Mouse (Mus musculus): ENCODE data around the gene Ubxn6. TPM values are rescaled to one million over a fixed set of nuclear protein-coding genes. Genes with fewer than 3 reads are reported as not detected.

Gene Ubxn6
- total RNA-seq, 1 experiment: 34.8 TPM

- peaks cover 14% of the 10 kb centered on the region; the same call in 1 of the 2 replicates for H3K36me3 ChIP-seq (ENCODE audit: control insufficient read depth, insufficient read depth, low read length, poor library complexity, severe bottlenecking)
- TF ChIP-seq HCFC1 (IDR thresholded peaks at IDR 0.05; ENCODE audit: borderline replicate concordance, insufficient read depth, low read length) (no peak), ZC3H11A (IDR thresholded peaks at IDR 0.05; ENCODE audit: borderline replicate concordance, low read depth, low read length) (no peak), MAFK (IDR thresholded peaks at IDR 0.05; ENCODE audit: insufficient read depth, low read depth, low read length) (no peak), ZNF384 (IDR thresholded peaks at IDR 0.05; ENCODE audit: low read depth, low read length) (no peak), CHD2 (IDR thresholded peaks at IDR 0.05; ENCODE audit: low read depth, low read length) (no peak)
- H3K9ac ChIP-seq (ENCODE audit: insufficient read depth, low read depth, low read length, poor library complexity, severe bottlenecking): no peak overlapping the region
- in situ Hi-C loops (cut with MboI; ENCODE audit: low sequenced_read_pairs in 2 of 2, unreplicated experiment in 2 of 2): no loop called here
- H3K27ac ChIP-seq (ENCODE audit: insufficient read depth, low read depth, low read length, poor library complexity, severe bottlenecking): no peak overlapping the region
- H3K9me3 ChIP-seq (ENCODE audit: control insufficient read depth, insufficient read depth, low read depth, low read length): no peaks in the 10 kb centered on the region
- H3K4me1 ChIP-seq (ENCODE audit: control insufficient read depth in 2 of 2, insufficient read depth in 2 of 2, low read length in 2 of 2, poor library complexity in 1 of 2): no peaks in the 10 kb centered on the region
- DNase-seq (ENCODE audit: low read depth, low spot score): no peak
- H3K4me3 ChIP-seq (ENCODE audit: insufficient read depth in 1 of 2, low read depth in 1 of 2, low read length in 2 of 2, poor library complexity in 1 of 2, severe bottlenecking in 1 of 2): no peak overlapping the region
These were observed 49.9 kb downstream of the Ubxn6 start for GRCm38 (mm10) chr17:56024931-56025330.

DNA sequence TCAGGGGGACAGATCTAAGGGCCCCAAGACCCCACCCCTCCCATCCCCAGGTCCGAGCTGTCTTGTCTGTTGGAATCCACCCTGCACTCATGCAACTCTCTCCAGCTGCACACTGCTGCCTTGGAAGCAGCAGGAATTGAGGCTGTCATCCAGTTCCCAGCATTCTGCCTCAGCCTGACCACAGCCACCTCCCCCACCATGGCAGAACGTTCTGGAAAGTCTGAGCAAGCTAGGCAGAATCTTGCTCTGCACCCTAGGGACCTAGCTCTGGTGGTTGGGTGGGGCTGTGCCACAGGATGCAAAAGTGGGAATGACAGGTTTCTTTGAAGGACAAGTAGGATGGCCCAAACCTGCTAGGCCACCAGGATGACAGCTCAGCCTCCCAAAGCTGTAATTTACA, 50.4 kb downstream of the Ubxn6 start:
- peaks cover 14% of the 10 kb centered on the region; the same call in 1 of the 2 replicates for H3K36me3 ChIP-seq (ENCODE audit: control insufficient read depth, insufficient read depth, low read length, poor library complexity, severe bottlenecking)

GRCm38 (mm10) chr17:56023386-56023785, 51.4 kb downstream of the Ubxn6 start:
- DNase-seq (ENCODE audit: low read depth, low spot score): no peak
- in situ Hi-C loops (cut with MboI; ENCODE audit: low sequenced_read_pairs in 2 of 2, unreplicated experiment in 2 of 2): no loop called here
- H3K9ac ChIP-seq (ENCODE audit: insufficient read depth, low read depth, low read length, poor library complexity, severe bottlenecking): no peak overlapping the region
- H3K36me3 ChIP-seq (ENCODE audit: control insufficient read depth, insufficient read depth, low read length, poor library complexity, severe bottlenecking): peaks cover 22% of the 10 kb centered on the region
- H3K27ac ChIP-seq (ENCODE audit: insufficient read depth, low read depth, low read length, poor library complexity, severe bottlenecking): no peak overlapping the region
- H3K4me3 ChIP-seq (ENCODE audit: insufficient read depth in 1 of 2, low read depth in 1 of 2, low read length in 2 of 2, poor library complexity in 1 of 2, severe bottlenecking in 1 of 2): no peak overlapping the region
- no peaks in the 10 kb centered on the region for H3K9me3 ChIP-seq (ENCODE audit: control insufficient read depth, insufficient read depth, low read depth, low read length)
- peaks cover 0 to 2% of the 10 kb centered on the region in 2 experiments; a peak in 1 of 4 replicates for H3K4me1 ChIP-seq (ENCODE audit: control insufficient read depth in 2 of 2, insufficient read depth in 2 of 2, low read length in 2 of 2, poor library complexity in 1 of 2)
- TF ChIP-seq CHD2 (IDR thresholded peaks at IDR 0.05; ENCODE audit: low read depth, low read length): no peak
- TF ChIP-seq ZNF384 (IDR thresholded peaks at IDR 0.05; ENCODE audit: low read depth, low read length): no peak
- TF ChIP-seq HCFC1 (IDR thresholded peaks at IDR 0.05; ENCODE audit: borderline replicate concordance, insufficient read depth, low read length): no peak
- no peak for TF ChIP-seq MAFK (IDR thresholded peaks at IDR 0.05; ENCODE audit: insufficient read depth, low read depth, low read length)
- TF ChIP-seq ZC3H11A (IDR thresholded peaks at IDR 0.05; ENCODE audit: borderline replicate concordance, low read depth, low read length): no peak

More for the DNA sequence above, 50.4 kb downstream of the Ubxn6 start:
- Histone ChIP-seq H3K4me3 (ENCODE audit: insufficient read depth in 1 of 2, low read depth in 1 of 2, low read length in 2 of 2, poor library complexity in 1 of 2, severe bottlenecking in 1 of 2) (no peak overlapping the region), H3K4me1 (ENCODE audit: control insufficient read depth in 2 of 2, insufficient read depth in 2 of 2, low read length in 2 of 2, poor library complexity in 1 of 2) (no peaks in the 10 kb centered on the region), H3K27ac (ENCODE audit: insufficient read depth, low read depth, low read length, poor library complexity, severe bottlenecking) (no peak overlapping the region), H3K9me3 (ENCODE audit: control insufficient read depth, insufficient read depth, low read depth, low read length) (no peaks in the 10 kb centered on the region), H3K9ac (ENCODE audit: insufficient read depth, low read depth, low read length, poor library complexity, severe bottlenecking) (no peak overlapping the region)
- no peak for TF ChIP-seq HCFC1 (IDR thresholded peaks at IDR 0.05; ENCODE audit: borderline replicate concordance, insufficient read depth, low read length)
- DNase-seq (ENCODE audit: low read depth, low spot score): no peak
- in situ Hi-C loops (cut with MboI; ENCODE audit: low sequenced_read_pairs in 2 of 2, unreplicated experiment in 2 of 2): no loop called here

DNA sequence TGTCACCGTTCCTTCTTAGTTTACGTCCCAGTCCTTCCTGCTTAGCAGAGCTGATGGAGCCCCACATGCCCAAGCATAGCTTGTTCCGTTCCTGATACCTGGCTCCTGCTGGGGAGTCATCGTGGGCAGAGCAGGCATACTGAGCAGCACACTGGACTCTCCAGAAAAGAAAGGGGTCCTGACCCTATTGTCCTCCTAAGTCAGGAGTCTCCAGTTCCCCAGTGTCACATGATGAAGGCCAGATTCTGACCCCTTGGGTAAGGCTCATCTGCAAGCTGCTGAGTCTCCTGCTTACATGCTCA, 51.9 kb downstream of the Ubxn6 start:
- Histone ChIP-seq H3K9ac (ENCODE audit: insufficient read depth, low read depth, low read length, poor library complexity, severe bottlenecking) (no peak overlapping the region), H3K9me3 (ENCODE audit: control insufficient read depth, insufficient read depth, low read depth, low read length) (no peaks in the 10 kb centered on the region), H3K4me1 (ENCODE audit: control insufficient read depth in 2 of 2, insufficient read depth in 2 of 2, low read length in 2 of 2, poor library complexity in 1 of 2) (peaks cover 0 to 2% of the 10 kb centered on the region in 2 experiments; a peak in 1 of 4 replicates), H3K27ac (ENCODE audit: insufficient read depth, low read depth, low read length, poor library complexity, severe bottlenecking) (no peak overlapping the region), H3K36me3 (ENCODE audit: control insufficient read depth, insufficient read depth, low read length, poor library complexity, severe bottlenecking) (peaks cover 23% of the 10 kb centered on the region), H3K4me3 (ENCODE audit: insufficient read depth in 1 of 2, low read depth in 1 of 2, low read length in 2 of 2, poor library complexity in 1 of 2, severe bottlenecking in 1 of 2) (no peak overlapping the region)
- DNase-seq (ENCODE audit: low read depth, low spot score): no peak
- TF ChIP-seq ZC3H11A (IDR thresholded peaks at IDR 0.05; ENCODE audit: borderline replicate concordance, low read depth, low read length) (no peak), HCFC1 (IDR thresholded peaks at IDR 0.05; ENCODE audit: borderline replicate concordance, insufficient read depth, low read length) (no peak), ZNF384 (IDR thresholded peaks at IDR 0.05; ENCODE audit: low read depth, low read length) (no peak), CHD2 (IDR thresholded peaks at IDR 0.05; ENCODE audit: low read depth, low read length) (no peak), MAFK (IDR thresholded peaks at IDR 0.05; ENCODE audit: insufficient read depth, low read depth, low read length) (no peak)
- in situ Hi-C loops (cut with MboI; ENCODE audit: low sequenced_read_pairs in 2 of 2, unreplicated experiment in 2 of 2): no loop called here

All from ES-E14 (cell line).